Mouse (Mus musculus) CH12.LX (cell line): ENCODE measurements around the gene Abhd2. TPM values are rescaled to one million over a fixed set of nuclear protein-coding genes. Genes with fewer than 3 reads are reported as not detected.

Experiments used
- DNase-seq: peaks from one replicate; pipeline ENCODE4 v3.0.0-alpha.2; 2013; ENCODE audit errors: extremely low read depth
- H3K27ac ChIP-seq: 2 replicates; pipeline ENCODE4 v1.5.1; 2012; ENCODE audit warnings: low read depth, mild to moderate bottlenecking, control low read depth, moderate library complexity; ENCODE audit not compliant: insufficient read depth
- H3K27me3 ChIP-seq: replicated peaks from 2 replicates; pipeline ENCODE3; 2012; ENCODE audit warnings: inconsistent platforms
- H3K36me3 ChIP-seq, 2 experiments: replicated peaks in 1 of 2; 2 replicates each; pipeline versions ENCODE3 to v1.6.1; 2012; ENCODE audit warnings: inconsistent platforms in 1 of 2, low read length in 1 of 2, mild to moderate bottlenecking in 1 of 2, mixed read lengths in 1 of 2, moderate library complexity in 1 of 2; ENCODE audit not compliant: control insufficient read depth in 1 of 2, insufficient read depth in 1 of 2
- H3K4me1 ChIP-seq, 2 experiments: 2 replicates each; pipeline ENCODE4 v1.6.1; 2012; ENCODE audit warnings: inconsistent platforms in 1 of 2, moderate library complexity in 1 of 2; ENCODE audit not compliant: insufficient read depth in 2 of 2, control insufficient read depth in 1 of 2
- H3K4me2 ChIP-seq: 2 replicates; pipeline ENCODE4 v1.6.1; 2012; ENCODE audit warnings: low read depth, mild to moderate bottlenecking, control low read depth; ENCODE audit not compliant: poor library complexity, insufficient read depth, severe bottlenecking
- H3K4me3 ChIP-seq, 3 experiments: fragments of 150-350 bp in 1 of 3; sonication (generic) in 1 of 3; replicated peaks in 1 of 3; 2 replicates each; pipeline versions ENCODE3 to v1.5.1; 2011 to 2012; ENCODE audit warnings: low read depth in 2 of 3, low read length in 2 of 3, mild to moderate bottlenecking in 2 of 3, moderate library complexity in 2 of 3, control low read depth in 1 of 3, improper control_type of control experiment in 1 of 3, inconsistent platforms in 1 of 3, mixed read lengths in 1 of 3; ENCODE audit not compliant: poor library complexity in 1 of 3
- H3K79me2 ChIP-seq: replicated peaks from 2 replicates; pipeline ENCODE4 v1.6.1; 2012; ENCODE audit warnings: mild to moderate bottlenecking, moderate library complexity; ENCODE audit not compliant: control insufficient read depth, poor library complexity, insufficient read depth, severe bottlenecking; ENCODE audit errors: extremely low read depth
- H3K9ac ChIP-seq: 2 replicates; pipeline ENCODE4 v1.6.1; 2012; ENCODE audit warnings: low read depth, mild to moderate bottlenecking, control low read depth, moderate library complexity; ENCODE audit not compliant: insufficient read depth
- H3K9me3 ChIP-seq: replicated peaks from 2 replicates; pipeline ENCODE3; 2012; ENCODE audit warnings: low read length, inconsistent platforms, mixed read lengths
- E2F4 ChIP-seq: IDR thresholded peaks from 2 replicates; pipeline ENCODE4 v1.6.1; 2011; ENCODE audit warnings: low read depth, low read length, improper control_type of control experiment; ENCODE audit not compliant: insufficient replicate concordance
- ELF1 ChIP-seq: IDR thresholded peaks from 2 replicates; pipeline ENCODE4 v1.6.1; 2014; ENCODE audit warnings: low read depth, mild to moderate bottlenecking, inconsistent platforms, low read length, improper control_type of control experiment
- KAT2A ChIP-seq: IDR thresholded peaks from 2 replicates; pipeline ENCODE4 v1.6.1; 2012; ENCODE audit warnings: low read length, improper control_type of control experiment, inconsistent platforms; ENCODE audit not compliant: insufficient replicate concordance
- MAX ChIP-seq: IDR thresholded peaks from 2 replicates; pipeline ENCODE4 v1.6.1; 2011; ENCODE audit warnings: low read length, improper control_type of control experiment
- MEF2A ChIP-seq: IDR thresholded peaks from 2 replicates; pipeline ENCODE4 v1.6.1; 2014; ENCODE audit warnings: low read depth, mild to moderate bottlenecking, inconsistent platforms, low read length, improper control_type of control experiment, borderline replicate concordance
- MXI1 ChIP-seq: IDR thresholded peaks from 2 replicates; pipeline ENCODE4 v1.6.1; 2011; ENCODE audit warnings: mild to moderate bottlenecking, low read depth, low read length, improper control_type of control experiment
- POLR2A ChIP-seq: IDR thresholded peaks from 2 replicates; pipeline ENCODE4 v1.6.1; 2011; ENCODE audit warnings: low read depth, mild to moderate bottlenecking, improper control_type of control experiment, low read length
- SIN3A ChIP-seq: IDR thresholded peaks from 2 replicates; pipeline ENCODE4 v1.6.1; 2012; ENCODE audit warnings: low read length, improper control_type of control experiment, inconsistent platforms
- TCF12 ChIP-seq: IDR thresholded peaks from 2 replicates; pipeline ENCODE4 v1.6.1; 2014; ENCODE audit warnings: low read depth, mild to moderate bottlenecking, inconsistent platforms, low read length, improper control_type of control experiment
- USF2 ChIP-seq: conservative IDR thresholded peaks from 2 replicates; pipeline ENCODE4 v1.6.1; 2011; ENCODE audit warnings: low read depth, low read length, improper control_type of control experiment
- ZMIZ1 ChIP-seq: IDR thresholded peaks from 2 replicates; pipeline ENCODE4 v1.6.1; 2012; ENCODE audit warnings: low read depth, mild to moderate bottlenecking, inconsistent platforms, low read length, improper control_type of control experiment
- dilution Hi-C: fragments of 300-500 bp; cut with MboI; formaldehyde crosslinking; loops from 2 replicates; pipeline ENCODE4 v1.14.3; 2020; ENCODE audit warnings: low sequenced_read_pairs; ENCODE audit not compliant: extremely low pct_unique_long_range_greater_than_20kb, extremely low pct_ligation_motif_present
- in situ Hi-C: fragments of 300-500 bp; cut with MboI; formaldehyde crosslinking; loops from 3 replicates; pipeline ENCODE4 v1.14.3; 2019; ENCODE audit warnings: low sequenced_read_pairs, low pct_ligation_motif_present, low pct_unique_long_range_greater_than_20kb, mixed read lengths
- polyA plus RNA-seq: library from polyadenylated mRNA; unstranded; fragments of >175 nt; gene quantifications from 2 replicates; pipeline ENCODE4 v1.2.1, GENCODE M21; 2012; ENCODE audit warnings: low read depth; ENCODE audit not compliant: insufficient read length
- total RNA-seq, 2 experiments: library from RNA; depleted of rRNA; stranded (reverse); fragments of 300-350 nt in 1 of 2; fragments of >200 nt in 1 of 2; gene quantifications; 2 replicates each; pipeline ENCODE4 v1.2.3; 2012 to 2014

Gene Abhd2
- total and polyA plus RNA-seq, 3 experiments: 6.0 to 15.4 (median 9.9) TPM

DNA sequence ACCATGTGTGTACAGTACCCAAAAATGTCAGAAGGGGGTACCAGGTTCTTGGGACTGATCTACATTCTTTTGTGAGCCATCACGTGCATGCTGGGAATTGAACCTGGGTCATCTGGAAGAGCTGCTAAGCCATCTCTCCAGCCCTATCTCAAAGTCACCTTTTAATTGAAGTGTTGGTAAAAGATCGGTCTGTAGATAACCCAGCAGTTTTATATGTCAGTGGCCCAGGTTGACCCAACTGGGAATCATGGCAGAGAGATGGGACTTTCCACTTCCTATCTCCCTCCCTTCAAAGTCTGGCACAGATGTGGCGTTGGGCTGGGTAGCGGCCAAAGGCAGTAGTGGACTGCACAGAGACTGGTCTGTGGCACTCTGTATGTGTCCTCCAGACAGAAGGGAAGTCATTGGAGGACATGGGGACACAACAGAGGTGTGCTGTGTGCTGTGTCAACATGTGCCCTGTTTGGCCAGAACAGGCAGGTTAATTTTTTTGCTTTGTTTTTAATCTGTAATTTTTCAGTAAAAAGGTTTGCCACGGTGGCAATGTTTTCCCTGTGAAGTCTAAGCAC is 38.5 kb downstream of the Abhd2 start:
- DNase-seq: no peak
- H3K9me3 ChIP-seq: no peaks in the 10 kb centered on the region
- H3K27me3 ChIP-seq: no peaks in the 10 kb centered on the region
- no peak overlapping the region for H3K9ac ChIP-seq
- peaks cover 0 to 29% of the 10 kb centered on the region in 2 experiments for H3K36me3 ChIP-seq
- peaks cover 18 to 71% of the 10 kb centered on the region in 2 experiments for H3K4me1 ChIP-seq
- H3K4me2 ChIP-seq: no peak overlapping the region
- no peak overlapping the region for H3K4me3 ChIP-seq
- dilution Hi-C loops: no loop called here
- TF ChIP-seq MAX (no peak), USF2 (no peak), POLR2A (no peak)
- H3K27ac ChIP-seq: no peak overlapping the region
- H3K79me2 ChIP-seq: no peaks in the 10 kb centered on the region
- in situ Hi-C loops: no loop called here

DNA sequence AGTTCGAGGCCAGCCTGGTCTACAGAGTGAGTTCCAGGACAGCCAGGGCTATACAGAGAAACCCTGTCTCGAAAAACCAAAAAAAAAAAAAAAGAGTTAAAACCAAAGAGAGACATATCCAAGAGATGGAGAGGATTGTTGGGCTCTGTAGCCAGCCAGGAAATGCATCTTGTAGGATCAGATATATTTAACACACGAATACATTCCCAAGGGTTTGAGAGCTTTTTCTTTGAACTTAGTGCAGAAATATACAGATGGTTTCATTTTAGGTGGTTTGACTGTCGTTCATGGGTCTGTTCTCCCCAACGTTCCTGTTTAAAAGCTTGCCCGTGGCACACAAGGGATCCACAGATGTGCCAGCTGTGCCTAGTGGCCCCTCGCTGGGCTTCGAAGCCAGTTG is 39.2 kb downstream of the Abhd2 start:
- DNase-seq: no peak
- H3K9me3 ChIP-seq: no peaks in the 10 kb centered on the region
- no peak overlapping the region for H3K9ac ChIP-seq
- H3K27ac ChIP-seq: no peak overlapping the region
- peaks cover 0 to 27% of the 10 kb centered on the region in 2 experiments for H3K36me3 ChIP-seq
- H3K4me3 ChIP-seq: no peak overlapping the region
- no peak for TF ChIP-seq POLR2A
- no peak for TF ChIP-seq SIN3A
- no peak for TF ChIP-seq E2F4
- no peaks in the 10 kb centered on the region for H3K79me2 ChIP-seq
- dilution Hi-C loops (no loop called here), in situ Hi-C loops (no loop called here)
- peaks cover 18 to 77% of the 10 kb centered on the region in 2 experiments for H3K4me1 ChIP-seq
- H3K27me3 ChIP-seq: no peaks in the 10 kb centered on the region
- no peak overlapping the region for H3K4me2 ChIP-seq

DNA sequence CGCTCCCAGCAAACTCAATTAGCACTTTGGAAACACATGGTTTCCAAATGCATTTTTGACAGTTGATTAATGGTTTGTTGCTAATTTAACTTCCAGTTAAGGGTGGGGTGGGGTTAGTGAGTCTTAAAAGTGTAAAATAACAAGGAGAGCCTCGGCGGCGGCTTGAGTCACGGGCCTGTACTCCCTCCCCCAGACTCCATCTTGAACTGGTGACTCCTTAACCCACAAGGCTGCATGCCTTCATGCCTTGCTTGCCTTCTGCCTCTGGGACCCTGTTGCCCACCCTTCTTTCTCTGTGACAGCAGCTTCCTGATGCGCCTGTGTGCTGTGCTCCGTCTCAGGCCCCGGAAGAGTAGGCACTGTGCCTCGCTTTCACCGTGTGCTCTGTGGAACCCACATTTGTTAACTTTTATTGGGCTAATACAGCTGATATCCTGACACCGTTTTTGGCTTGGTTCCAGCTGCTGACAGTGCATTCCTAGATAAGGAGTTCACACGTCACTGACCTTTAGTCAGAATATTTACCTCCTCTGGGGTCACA is 40.6 kb downstream of the Abhd2 start:
- Histone ChIP-seq H3K79me2 (no peaks in the 10 kb centered on the region), H3K9ac (no peak overlapping the region), H3K9me3 (no peaks in the 10 kb centered on the region), H3K36me3 (peaks cover 0 to 24% of the 10 kb centered on the region in 2 experiments), H3K4me1 (peaks cover 18 to 81% of the 10 kb centered on the region in 2 experiments), H3K27me3 (no peaks in the 10 kb centered on the region), H3K4me3 (no peak overlapping the region), H3K27ac (no peak overlapping the region), H3K4me2 (no peak overlapping the region)
- in situ Hi-C loops (no loop called here), dilution Hi-C loops (no loop called here)
- TF ChIP-seq MEF2A (no peak), TCF12 (no peak), ZMIZ1 (no peak), KAT2A (no peak), USF2 (no peak), ELF1 (no peak), MXI1 (no peak)
- no peak for DNase-seq
